Mouse (Mus musculus): ENCODE results near the gene Gab3. TPM values are rescaled to one million over a fixed set of nuclear protein-coding genes. Genes with fewer than 3 reads are reported as not detected.

The Gab3 gene
- polyA plus RNA-seq, 1 experiment from 2014 or later = 1.0 TPM

Other genes with a start within 250 kb of the Gab3 start
- not detected in 2 replicates for gene Gm5936, start 248.3 kb downstream of the Gab3 start, polyA plus RNA-seq (2016; fragmentation: Nextera tagmentation; extraction: Ambion mirVana)
- 207 and 233 TPM in 2 replicates for gene Dkc1, start 10.4 kb upstream of the Gab3 start, polyA plus RNA-seq (2016; fragmentation: Nextera tagmentation; extraction: Ambion mirVana)
- 21.9 and 27.1 TPM in 2 replicates for gene Mpp1, start 45.6 kb upstream of the Gab3 start, polyA plus RNA-seq (2016; fragmentation: Nextera tagmentation; extraction: Ambion mirVana)
- not detected in 2 replicates for gene Smim9, start 78.3 kb upstream of the Gab3 start, polyA plus RNA-seq (2016; fragmentation: Nextera tagmentation; extraction: Ambion mirVana)

Data from midbrain, embryonic 10.5 days (tissue).